Mouse (Mus musculus): Measurements from ENCODE around the gene Mmadhc. TPM values are rescaled to one million over a fixed set of nuclear protein-coding genes. Genes with fewer than 3 reads are reported as not detected.
A peak's percentile ranks its signal among the peaks of the same experiment; 100 is the strongest.

Mmadhc gene
- total RNA-seq (2021): 100 to 1,000 TPM; 114 to 115 TPM
- long read RNA-seq, experiment 1, transcript Mmadhc-201 (8 exons, 1,342 nt): major isoform, 58 of 103 reads
- long read RNA-seq, experiment 1, partial matches to known transcripts: 20 of 103 reads
- long read RNA-seq, experiment 1, other reads (novel, unspliced or antisense): 23 of 103 reads
- long read RNA-seq, experiment 2, transcript Mmadhc-201 (8 exons, 1,342 nt): major isoform, 50 of 85 reads
- long read RNA-seq, experiment 2, partial matches to known transcripts: 14 of 85 reads
- long read RNA-seq, experiment 2, other reads (novel, unspliced or antisense): 20 of 85 reads

- DNase-seq (ENCODE audit: low spot score in 2 of 2): peak; percentile 73 to 93
Measured at GRCm38 (mm10) chr2:50296109-50296986, at the start of gene Mmadhc. Gene Mmadhc (minus strand): TSS chr2:50296801.

- DNase-seq (ENCODE audit: low spot score in 2 of 2): no peak
Measured at GRCm38 (mm10) chr2:50343598-50343997, 47.0 kb upstream of the Mmadhc start.

GRCm38 (mm10) chr2:50339061-50339460 lies 42.5 kb upstream of the Mmadhc start:
- no peak for DNase-seq (ENCODE audit: low spot score in 2 of 2)

- DNase-seq (ENCODE audit: low spot score in 2 of 2): no peak
Measured at GRCm38 (mm10) chr2:50337596-50337995, 41.0 kb upstream of the Mmadhc start.

GRCm38 (mm10) chr2:50331716-50332270 lies 35.2 kb upstream of the Mmadhc start:
- DNase-seq (ENCODE audit: low spot score in 2 of 2): no peak

GRCm38 (mm10) chr2:50328181-50328580 lies 31.6 kb upstream of the Mmadhc start:
- DNase-seq (ENCODE audit: low spot score in 2 of 2): no peak

GRCm38 (mm10) chr2:50324799-50325198 lies 28.2 kb upstream of the Mmadhc start:
- no peak for DNase-seq (ENCODE audit: low spot score in 2 of 2)

GRCm38 (mm10) chr2:50306663-50307320 lies 10.2 kb upstream of the Mmadhc start:
- peak in 1 of 2 experiments; percentile 51 for DNase-seq (ENCODE audit: low spot score in 2 of 2)

GRCm38 (mm10) chr2:50304824-50305577 lies 8.4 kb upstream of the Mmadhc start:
- DNase-seq (ENCODE audit: low spot score in 2 of 2): no peak

- DNase-seq (ENCODE audit: low spot score in 2 of 2): no peak
Measured at GRCm38 (mm10) chr2:50296987-50297350, 368 bp upstream of the Mmadhc start.

GRCm38 (mm10) chr2:50295562-50295961 lies 1.0 kb downstream of the Mmadhc start:
- no peak for DNase-seq (ENCODE audit: low spot score in 2 of 2)

GRCm38 (mm10) chr2:50294084-50294483 lies 2.5 kb downstream of the Mmadhc start:
- no peak for DNase-seq (ENCODE audit: low spot score in 2 of 2)

GRCm38 (mm10) chr2:50293572-50293971 lies 3.0 kb downstream of the Mmadhc start:
- DNase-seq (ENCODE audit: low spot score in 2 of 2): no peak

GRCm38 (mm10) chr2:50291901-50292300 lies 4.7 kb downstream of the Mmadhc start:
- DNase-seq (ENCODE audit: low spot score in 2 of 2): no peak

- no peak for DNase-seq (ENCODE audit: low spot score in 2 of 2)
Measured at GRCm38 (mm10) chr2:50290754-50291153, 5.8 kb downstream of the Mmadhc start.

- no peak for DNase-seq (ENCODE audit: low spot score in 2 of 2)
Measured at GRCm38 (mm10) chr2:50284781-50285180, 11.8 kb downstream of the Mmadhc start.

- DNase-seq (ENCODE audit: low spot score in 2 of 2): no peak
Measured at GRCm38 (mm10) chr2:50284040-50284439, 12.6 kb downstream of the Mmadhc start.

GRCm38 (mm10) chr2:50276715-50277114 lies 19.9 kb downstream of the Mmadhc start:
- no peak for DNase-seq (ENCODE audit: low spot score in 2 of 2)

- no peak for DNase-seq (ENCODE audit: low spot score in 2 of 2)
Measured at GRCm38 (mm10) chr2:50273415-50273814, 23.2 kb downstream of the Mmadhc start.

- no peak for DNase-seq (ENCODE audit: low spot score in 2 of 2)
Measured at GRCm38 (mm10) chr2:50272165-50272564, 24.4 kb downstream of the Mmadhc start.

GRCm38 (mm10) chr2:50268514-50268913 lies 28.1 kb downstream of the Mmadhc start:
- DNase-seq (ENCODE audit: low spot score in 2 of 2): no peak
